Mouse (Mus musculus) cerebellum, adult 11-12 months (tissue): ENCODE results near the gene Gbp8.
"Not testable (repeated sequence)": the region's sequence is repeated elsewhere in the genome, so short reads cannot be mapped to it uniquely, and the experiment has no call there.

ENCODE experiments used
- DNase-seq: peaks from one replicate; pipeline ENCODE4 v3.0.0; 2022

Gbp8 gene

GRCm38 (mm10) chr5:105139409-105140088 lies at the start of gene Gbp8, which contains the start of the genes Gbp9 and Gbp4:
Gene Gbp8 (minus strand): TSS chr5:105139540.
Gene Gbp9 (minus strand): TSS chr5:105139539.
Gene Gbp4 (minus strand): TSS chr5:105139586.
- DNase-seq, result not testable (repeated sequence)

GRCm38 (mm10) chr5:105181446-105181845 lies 42.1 kb upstream of the Gbp8 start:
- DNase-seq, result no peak

GRCm38 (mm10) chr5:105156582-105156981 lies 17.2 kb upstream of the Gbp8 start:
- DNase-seq, result no peak

- no peak for DNase-seq
These were observed 14.7 kb upstream of the Gbp8 start for GRCm38 (mm10) chr5:105154049-105154448.

GRCm38 (mm10) chr5:105148062-105148461 lies 8.7 kb upstream of the Gbp8 start:
- not testable (repeated sequence) for DNase-seq

- DNase-seq, result no peak
These were observed 7.1 kb upstream of the Gbp8 start for GRCm38 (mm10) chr5:105146447-105146846.

- not testable (repeated sequence) for DNase-seq
These were observed 6.4 kb upstream of the Gbp8 start for GRCm38 (mm10) chr5:105145731-105146130.

- DNase-seq, result not testable (repeated sequence)
These were observed 910 bp upstream of the Gbp8 start for GRCm38 (mm10) chr5:105140089-105140810.

GRCm38 (mm10) chr5:105138906-105139305 lies 434 bp downstream of the Gbp8 start:
- no peak for DNase-seq

- not testable (repeated sequence) for DNase-seq
These were observed 2.5 kb downstream of the Gbp8 start for GRCm38 (mm10) chr5:105136706-105137304.

GRCm38 (mm10) chr5:105121731-105122130 lies 17.6 kb downstream of the Gbp8 start:
- not testable (repeated sequence) for DNase-seq

GRCm38 (mm10) chr5:105115740-105116139 lies 23.6 kb downstream of the Gbp8 start:
- no peak for DNase-seq

- no peak for DNase-seq
These were observed 24.6 kb downstream of the Gbp8 start for GRCm38 (mm10) chr5:105114696-105115095.

- DNase-seq, result no peak
These were observed 25.7 kb downstream of the Gbp8 start for GRCm38 (mm10) chr5:105113656-105114055.

GRCm38 (mm10) chr5:105110271-105110852 lies 29.0 kb downstream of the Gbp8 start:
- DNase-seq, result not testable (repeated sequence)

GRCm38 (mm10) chr5:105109775-105110174 lies 29.6 kb downstream of the Gbp8 start:
- DNase-seq, result not testable (repeated sequence)

- not testable (repeated sequence) for DNase-seq
These were observed 33.7 kb downstream of the Gbp8 start for GRCm38 (mm10) chr5:105105689-105106088.

- DNase-seq, result no peak
These were observed 57.4 kb downstream of the Gbp8 start for GRCm38 (mm10) chr5:105081900-105082299.

- DNase-seq, result not testable (repeated sequence)
These were observed 71.0 kb downstream of the Gbp8 start for GRCm38 (mm10) chr5:105068356-105068755.

GRCm38 (mm10) chr5:105064443-105064842 lies 74.9 kb downstream of the Gbp8 start:
- not testable (repeated sequence) for DNase-seq

GRCm38 (mm10) chr5:105063321-105063720 lies 76.0 kb downstream of the Gbp8 start:
- DNase-seq, result no peak

GRCm38 (mm10) chr5:105062403-105062802 lies 76.9 kb downstream of the Gbp8 start:
- DNase-seq, result not testable (repeated sequence)

GRCm38 (mm10) chr5:105060224-105060623 lies 79.1 kb downstream of the Gbp8 start:
- no peak for DNase-seq
